Mouse (Mus musculus) CH12.LX (cell line): ENCODE data around the gene Tgfbr3.

Source experiments
- CHD1 ChIP-seq: IDR thresholded peaks from 2 replicates; pipeline ENCODE4 v1.6.1; 2012; ENCODE audit warnings: low read depth, low read length, improper control_type of control experiment, inconsistent platforms
- CHD2 ChIP-seq: IDR thresholded peaks from 2 replicates; pipeline ENCODE4 v1.6.1; 2011; ENCODE audit warnings: low read length, improper control_type of control experiment
- CTCF ChIP-seq, 2 experiments: IDR thresholded peaks in 1 of 2; conservative IDR thresholded peaks in 1 of 2; 2 replicates each; pipeline ENCODE4 v1.5.1; 2011 to 2012; ENCODE audit warnings: low read depth in 2 of 2, low read length in 2 of 2, improper control_type of control experiment in 1 of 2, inconsistent platforms in 1 of 2, mild to moderate bottlenecking in 1 of 2, moderate library complexity in 1 of 2
- E2F4 ChIP-seq: IDR thresholded peaks from 2 replicates; pipeline ENCODE4 v1.6.1; 2011; ENCODE audit warnings: low read depth, low read length, improper control_type of control experiment; ENCODE audit not compliant: insufficient replicate concordance
- EP300 ChIP-seq: IDR thresholded peaks from 2 replicates; pipeline ENCODE4 v1.6.1; 2011; ENCODE audit warnings: low read length, improper control_type of control experiment
- GABPA ChIP-seq: IDR thresholded peaks from 2 replicates; pipeline ENCODE4 v1.6.1; 2012; ENCODE audit warnings: low read depth, low read length, improper control_type of control experiment, inconsistent platforms; ENCODE audit not compliant: insufficient replicate concordance
- MAZ ChIP-seq: IDR thresholded peaks from 2 replicates; pipeline ENCODE4 v1.6.1; 2012; ENCODE audit warnings: low read depth, mild to moderate bottlenecking, inconsistent platforms, low read length, improper control_type of control experiment, moderate library complexity
- MYC ChIP-seq: IDR thresholded peaks from 2 replicates; pipeline ENCODE4 v1.6.1; 2011; ENCODE audit warnings: low read depth, mild to moderate bottlenecking, improper control_type of control experiment, low read length
- POLR2A ChIP-seq: IDR thresholded peaks from 2 replicates; pipeline ENCODE4 v1.6.1; 2011; ENCODE audit warnings: low read depth, mild to moderate bottlenecking, improper control_type of control experiment, low read length
- ZMIZ1 ChIP-seq: IDR thresholded peaks from 2 replicates; pipeline ENCODE4 v1.6.1; 2012; ENCODE audit warnings: low read depth, mild to moderate bottlenecking, inconsistent platforms, low read length, improper control_type of control experiment
- ZNF384 ChIP-seq: IDR thresholded peaks from 2 replicates; pipeline ENCODE4 v1.6.1; 2012; ENCODE audit warnings: low read depth, low read length, improper control_type of control experiment, inconsistent platforms

DNA sequence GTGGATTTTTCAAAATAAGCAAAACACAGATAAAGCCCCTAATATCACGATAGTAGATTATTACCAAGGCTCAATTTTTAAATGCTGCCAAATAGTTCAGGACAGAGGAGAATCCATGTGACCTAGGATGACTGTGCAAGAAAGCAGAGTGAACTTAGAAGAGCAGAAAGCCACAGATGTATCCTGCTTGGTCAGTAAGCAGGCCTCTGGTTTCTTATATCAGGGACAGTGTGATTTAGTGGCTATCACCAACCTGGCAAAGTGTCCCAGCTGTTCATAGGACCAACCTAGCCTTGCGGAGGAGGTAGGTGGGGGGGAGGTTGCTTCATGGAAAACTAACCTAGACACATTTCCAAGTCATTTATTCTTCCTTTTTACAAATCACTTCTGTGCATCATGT lies 156.1 kb downstream of the Tgfbr3 start:
- TF ChIP-seq CTCF (conservative IDR thresholded peaks at IDR 0.05 in 1 of 2, IDR thresholded peaks at IDR 0.05 in 1 of 2; ENCODE audit: low read depth in 2 of 2, low read length in 2 of 2) (no peak), MYC (no peak), GABPA (no peak), POLR2A (no peak), EP300 (no peak), MAZ (no peak), CHD1 (no peak), E2F4 (no peak), CHD2 (no peak), ZMIZ1 (no peak), ZNF384 (no peak)
